Mouse (Mus musculus) liver, embryonic 14.5 days (tissue): ENCODE measurements around the gene Nrxn1.
"Not testable (repeated sequence)": the region's sequence is repeated elsewhere in the genome, so short reads cannot be mapped to it uniquely, and the experiment has no call there.

ENCODE experiments used
- CTCF ChIP-seq: IDR thresholded peaks from 2 replicates; pipeline ENCODE4 v1.5.1; 2016; ENCODE audit warnings: antibody characterized with exemption, low read depth, control low read depth
- EP300 ChIP-seq: IDR thresholded peaks from 2 replicates; pipeline ENCODE4 v1.6.1; 2016; ENCODE audit warnings: antibody characterized with exemption, low read depth

GRCm38 (mm10) chr17:90235674-90236073 is 857.2 kb downstream of the Nrxn1 start:
- not testable (repeated sequence) for TF ChIP-seq EP300, CTCF
